Mouse (Mus musculus) heart, embryonic 14.5 days (tissue): ENCODE data around the gene Prkcd. TPM values are rescaled to one million over a fixed set of nuclear protein-coding genes. Genes with fewer than 3 reads are reported as not detected.
"Not testable (repeated sequence)": the region's sequence is repeated elsewhere in the genome, so short reads cannot be mapped to it uniquely, and the experiment has no call there.

Source experiments
- ATAC-seq: fragments of 200-750 bp; cut with Nextera tagmentation; 2 replicates; pipeline ENCODE4 v1.8.0; 2017; ENCODE audit warnings: low read depth, moderate TSS enrichment; ENCODE audit not compliant: insufficient number of reproducible peaks, insufficient read depth, low FRiP score
- H3K27ac ChIP-seq, 2 experiments: fragments of 200-500 bp in 1 of 2; fragments of 300-500 bp in 1 of 2; sonication (generic) in 1 of 2; replicated peaks in 1 of 2; 2 replicates each; pipeline ENCODE4 v1.5.1; 2012 to 2014; ENCODE audit warnings: low read depth in 2 of 2, low read length in 2 of 2, control low read depth in 1 of 2, mild to moderate bottlenecking in 1 of 2, mixed read lengths in 1 of 2; ENCODE audit not compliant: control insufficient read depth in 1 of 2, insufficient read depth in 1 of 2
- H3K27me3 ChIP-seq: fragments of 300-500 bp; sonication (generic); 2 replicates; pipeline ENCODE4 v1.6.1; 2014; ENCODE audit warnings: mild to moderate bottlenecking, low read length, control low read depth; ENCODE audit not compliant: control insufficient read depth, insufficient read depth
- H3K36me3 ChIP-seq: fragments of 300-500 bp; sonication (generic); 2 replicates; pipeline ENCODE4 v1.6.1; 2014; ENCODE audit warnings: mild to moderate bottlenecking, control low read depth, low read length, mixed read lengths; ENCODE audit not compliant: control insufficient read depth, insufficient read depth
- H3K4me1 ChIP-seq, 2 experiments: fragments of 200-500 bp in 1 of 2; fragments of 300-500 bp in 1 of 2; sonication (generic) in 1 of 2; 2 replicates each; pipeline ENCODE4 v1.6.1; 2012 to 2014; ENCODE audit warnings: low read length in 2 of 2, control low read depth in 1 of 2, mixed read lengths in 1 of 2; ENCODE audit not compliant: control insufficient read depth in 2 of 2, insufficient read depth in 2 of 2
- H3K4me2 ChIP-seq: fragments of 300-500 bp; sonication (generic); 2 replicates; pipeline ENCODE4 v1.6.1; 2014; ENCODE audit warnings: mild to moderate bottlenecking, low read length
- H3K4me3 ChIP-seq, 2 experiments: fragments of 200-500 bp in 1 of 2; fragments of 300-500 bp in 1 of 2; sonication (generic) in 1 of 2; 2 replicates each; pipeline ENCODE4 v1.5.1; 2012 to 2014; ENCODE audit warnings: low read length in 2 of 2, mild to moderate bottlenecking in 2 of 2, control low read depth in 1 of 2, low read depth in 1 of 2, moderate library complexity in 1 of 2; ENCODE audit not compliant: control insufficient read depth in 1 of 2, insufficient read depth in 1 of 2
- H3K9ac ChIP-seq: fragments of 300-500 bp; sonication (generic); 2 replicates; pipeline ENCODE4 v1.6.1; 2014; ENCODE audit warnings: mild to moderate bottlenecking, low read length
- H3K9me3 ChIP-seq: fragments of 300-500 bp; sonication (generic); 2 replicates; pipeline ENCODE4 v1.6.1; 2016; ENCODE audit warnings: low read length, control low read depth; ENCODE audit not compliant: control insufficient read depth
- WGBS: fragments of 180-500 bp; shearing (Covaris S2); extraction: QIAGEN DNeasy Blood & Tissue Kit; methylation state at CpG from one replicate; pipeline ENCODE4 v1.1.7; 2014; 5-methylcytosine and 5-hydroxymethylcytosine counted together
- polyA plus RNA-seq: library from polyadenylated mRNA; unstranded; fragments of >200 nt; fragmentation: Nextera tagmentation; extraction: Ambion mirVana; gene quantifications from 2 replicates; pipeline ENCODE4 v1.2.1, GENCODE M21; 2014

The Prkcd gene
- polyA plus RNA-seq, 1 experiment from 2014 or later: 38.6 TPM

DNA sequence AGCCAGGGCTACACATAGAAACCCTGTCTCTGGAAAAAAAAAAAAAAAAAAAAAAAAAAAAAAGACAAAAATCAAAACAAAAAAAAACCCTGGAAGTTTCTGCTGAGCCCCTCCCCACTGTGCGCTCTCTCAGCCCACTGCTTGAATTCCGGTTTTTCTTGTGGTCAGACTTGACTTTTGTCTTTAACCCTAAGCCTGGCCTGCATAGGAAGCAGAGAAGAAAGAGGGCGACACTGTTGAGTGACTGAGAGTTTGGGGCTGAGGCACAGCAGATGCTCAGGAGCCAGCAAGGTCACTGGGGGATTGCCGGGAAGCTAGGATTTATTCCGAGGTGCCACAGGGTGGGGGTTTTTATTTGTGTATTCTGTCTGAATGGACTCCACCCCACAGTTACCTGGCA is 46.1 kb downstream of the Prkcd start:
- Histone ChIP-seq H3K9me3 (no peaks in the 10 kb centered on the region), H3K27me3 (no peaks in the 10 kb centered on the region), H3K4me1 (peaks cover 27 to 29% of the 10 kb centered on the region in 2 experiments), H3K4me3 (no peak overlapping the region), H3K36me3 (peaks cover 8% of the 10 kb centered on the region), H3K9ac (no peak overlapping the region), H3K27ac (no peak overlapping the region), H3K4me2 (no peak overlapping the region)
- 39% methylated on average over 5 of the region's 5 CpGs for WGBS
- ATAC-seq: no peak

DNA sequence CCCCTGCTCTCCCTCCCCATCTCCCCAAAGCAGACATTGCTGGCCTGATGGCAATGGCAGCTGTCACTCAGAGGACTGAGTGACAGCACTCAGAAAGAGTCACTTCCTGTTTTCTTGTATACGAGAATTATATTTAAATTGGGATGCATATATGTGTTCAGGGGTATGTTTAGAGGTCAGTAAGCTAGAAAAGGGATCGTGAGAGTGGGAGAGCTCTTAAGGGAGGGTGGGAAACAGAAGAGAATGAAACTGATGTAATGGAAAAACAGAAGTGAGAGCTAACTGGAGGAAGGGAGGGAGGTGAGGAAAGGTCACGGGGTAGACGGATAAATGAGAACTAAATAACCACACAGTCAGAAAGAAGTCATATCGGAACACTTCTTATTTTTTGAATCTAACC is 46.8 kb downstream of the Prkcd start:
- no peak for ATAC-seq
- H3K27ac ChIP-seq: no peak overlapping the region
- H3K4me3 ChIP-seq: no peak overlapping the region
- H3K4me2 ChIP-seq: no peak overlapping the region
- H3K9ac ChIP-seq: no peak overlapping the region
- H3K27me3 ChIP-seq: no peaks in the 10 kb centered on the region
- H3K4me1 ChIP-seq: peaks cover 20 to 22% of the 10 kb centered on the region in 2 experiments
- 44% methylated on average over 5 of the region's 5 CpGs for WGBS
- peaks cover 12% of the 10 kb centered on the region for H3K36me3 ChIP-seq
- H3K9me3 ChIP-seq: no peaks in the 10 kb centered on the region

DNA sequence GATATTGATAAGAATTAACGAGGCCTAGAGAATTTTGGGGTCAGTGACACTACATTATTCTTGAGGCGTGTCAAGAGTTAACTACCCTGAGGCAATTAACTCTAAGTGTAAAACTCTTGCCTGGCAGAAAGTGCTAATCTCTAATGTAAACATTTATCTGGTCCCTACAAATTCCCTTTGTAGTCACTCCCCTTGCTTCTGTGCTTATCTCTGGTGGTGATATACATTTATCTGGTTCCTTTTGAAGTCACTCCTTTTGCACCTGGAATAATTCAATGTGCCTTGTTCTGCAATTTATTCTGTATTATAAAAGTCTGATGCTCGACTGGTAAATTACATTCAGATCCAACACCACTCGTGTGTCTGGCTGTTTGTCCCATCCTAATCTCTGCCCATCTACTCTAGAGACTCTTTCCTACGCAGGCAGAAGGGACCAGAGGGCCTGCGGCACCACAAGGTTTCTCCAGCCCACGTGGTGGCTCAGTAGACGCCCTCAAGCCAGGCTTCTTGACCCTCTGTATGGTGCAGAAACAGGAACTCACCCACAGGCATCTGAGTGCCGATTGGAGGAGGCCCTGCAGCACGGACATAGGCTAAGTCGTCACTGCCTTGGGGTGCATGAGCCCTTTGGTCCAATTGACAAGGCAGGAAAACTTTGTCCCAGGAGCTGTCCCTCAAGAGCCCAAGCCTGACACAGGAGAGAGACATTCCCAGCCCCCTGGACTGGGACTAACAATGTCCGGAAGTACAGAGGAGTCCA is 48.5 kb downstream of the Prkcd start:
- not testable (repeated sequence) for H3K4me3 ChIP-seq, H3K27me3 ChIP-seq, ATAC-seq, H3K9me3 ChIP-seq, H3K4me2 ChIP-seq, H3K9ac ChIP-seq, H3K27ac ChIP-seq
- Histone ChIP-seq H3K4me1 (peaks cover 18 to 19% of the 10 kb centered on the region in 2 experiments), H3K36me3 (peaks cover 28% of the 10 kb centered on the region)
- WGBS: 10% methylated on average over 10 of the region's 12 CpGs

DNA sequence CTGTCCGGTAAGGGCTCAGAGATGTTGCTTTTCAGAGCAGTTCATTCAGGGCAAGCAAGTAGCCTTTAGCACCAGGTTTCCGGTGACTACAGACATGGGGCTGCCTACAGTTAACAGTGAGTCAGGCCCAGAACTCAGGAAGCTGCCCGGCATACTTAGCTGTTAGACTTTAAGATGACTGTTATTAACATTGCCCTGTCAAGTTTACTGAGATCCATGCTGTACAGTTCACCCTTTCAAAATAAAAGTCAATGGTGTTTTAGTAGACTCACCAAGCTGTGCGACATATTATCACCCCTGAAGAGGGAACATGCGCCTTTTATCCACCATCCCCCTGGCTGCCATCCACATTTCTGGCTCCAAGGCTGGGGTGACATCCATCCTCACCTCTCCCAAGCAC is 49.8 kb downstream of the Prkcd start:
- H3K4me1 ChIP-seq: peaks cover 18 to 19% of the 10 kb centered on the region in 2 experiments
- H3K9me3 ChIP-seq: no peaks in the 10 kb centered on the region
- no peak overlapping the region for H3K4me3 ChIP-seq
- 37% methylated on average over 5 of the region's 5 CpGs for WGBS
- no peak overlapping the region for H3K4me2 ChIP-seq
- no peak overlapping the region; the same call in 1 of the 2 replicates for H3K9ac ChIP-seq
- no peak for ATAC-seq
- peaks cover 41% of the 10 kb centered on the region for H3K36me3 ChIP-seq
- no peaks in the 10 kb centered on the region for H3K27me3 ChIP-seq
- H3K27ac ChIP-seq: no peak overlapping the region

DNA sequence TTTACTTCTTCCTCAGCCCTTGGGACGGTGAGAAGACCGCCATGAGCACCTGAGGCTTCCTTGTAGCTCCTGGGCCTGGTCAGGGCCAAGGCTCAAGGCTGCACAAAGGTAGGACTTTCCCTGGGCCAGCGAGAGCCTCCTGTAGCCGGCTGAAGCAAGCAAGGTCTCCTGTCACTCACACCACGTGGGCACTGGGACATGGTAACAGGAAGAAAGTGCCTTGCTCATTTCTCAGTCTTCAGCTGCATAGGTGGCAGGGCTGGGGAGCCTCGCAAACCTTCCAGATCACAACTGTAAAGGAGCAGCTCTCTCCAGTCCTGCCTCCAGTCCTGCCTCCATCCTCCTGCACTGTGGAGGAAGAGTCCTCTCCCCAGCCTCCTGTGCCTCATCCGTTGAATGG is 50.2 kb downstream of the Prkcd start:
- no peaks in the 10 kb centered on the region for H3K27me3 ChIP-seq
- no peak overlapping the region for H3K4me3 ChIP-seq
- peaks cover 45% of the 10 kb centered on the region for H3K36me3 ChIP-seq
- no peak for ATAC-seq
- H3K4me2 ChIP-seq: no peak overlapping the region
- H3K9ac ChIP-seq: no peak overlapping the region
- no peaks in the 10 kb centered on the region for H3K9me3 ChIP-seq
- H3K27ac ChIP-seq: no peak overlapping the region
- peaks cover 18 to 21% of the 10 kb centered on the region in 2 experiments for H3K4me1 ChIP-seq
- 61% methylated on average over 7 of the region's 7 CpGs for WGBS

DNA sequence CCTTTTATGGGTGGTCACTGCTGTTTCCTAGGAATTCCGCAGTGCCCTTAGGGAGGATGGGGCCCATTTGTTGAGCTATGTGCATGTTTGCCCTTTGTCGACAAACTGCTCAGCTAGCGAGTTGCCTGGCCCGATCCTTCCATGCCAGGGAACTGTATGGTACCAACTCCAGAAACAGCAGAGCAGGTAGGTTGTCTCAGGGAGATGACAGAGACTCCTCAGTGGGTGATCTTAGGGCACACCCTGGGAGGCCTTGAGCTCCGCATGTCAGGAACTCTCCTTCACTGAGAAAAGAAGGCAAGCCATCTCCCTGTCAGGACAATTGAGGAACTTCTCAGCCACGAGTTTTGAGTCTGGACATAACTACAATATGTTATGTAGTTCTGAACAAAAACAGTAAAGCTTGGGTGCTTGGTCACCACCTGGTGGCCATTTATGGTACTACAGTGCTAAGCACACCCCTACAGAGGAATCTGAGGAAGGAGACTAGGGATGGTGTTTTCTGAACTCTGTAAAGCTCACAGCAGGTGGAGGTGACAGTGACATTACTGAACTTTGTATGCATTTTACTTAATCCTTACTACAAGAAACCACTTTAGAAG is 51.9 kb downstream of the Prkcd start:
- H3K9me3 ChIP-seq: no peaks in the 10 kb centered on the region
- peaks cover 21 to 29% of the 10 kb centered on the region in 2 experiments for H3K4me1 ChIP-seq
- 61% methylated on average over 6 of the region's 6 CpGs for WGBS
- peaks cover 62% of the 10 kb centered on the region for H3K36me3 ChIP-seq
- H3K9ac ChIP-seq: no peak overlapping the region
- H3K4me2 ChIP-seq: no peak overlapping the region
- ATAC-seq: no peak; the same call in 1 of the 2 replicates
- H3K27me3 ChIP-seq: no peaks in the 10 kb centered on the region
- H3K27ac ChIP-seq: no peak overlapping the region
- no peak overlapping the region for H3K4me3 ChIP-seq

DNA sequence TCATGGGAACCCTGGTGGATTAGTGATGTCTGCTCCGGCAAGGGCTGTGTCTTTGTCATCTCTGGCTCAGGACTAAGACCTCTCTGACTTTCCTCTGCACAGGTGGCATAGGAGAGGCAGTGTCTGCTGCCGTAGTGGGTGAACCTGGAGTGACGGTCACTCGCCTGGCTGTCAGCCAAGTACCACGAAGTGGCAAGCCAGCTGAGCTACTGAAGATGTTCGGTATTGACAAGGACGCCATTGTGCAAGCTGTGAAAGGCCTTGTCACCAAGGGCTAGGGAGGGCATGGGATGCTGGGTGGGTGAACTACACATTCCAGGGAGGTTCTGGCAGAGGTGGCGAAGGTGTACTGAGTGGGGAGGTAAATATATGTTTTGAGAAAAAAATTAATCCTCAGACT is 52.8 kb downstream of the Prkcd start:
- H3K27ac ChIP-seq: no peak overlapping the region
- no peaks in the 10 kb centered on the region for H3K9me3 ChIP-seq
- H3K4me3 ChIP-seq: no peak overlapping the region
- H3K36me3 ChIP-seq: peaks cover 71% of the 10 kb centered on the region
- no peak for ATAC-seq
- no peak overlapping the region for H3K4me2 ChIP-seq
- H3K4me1 ChIP-seq: peaks cover 19 to 27% of the 10 kb centered on the region in 2 experiments
- no peak overlapping the region for H3K9ac ChIP-seq
- 47% methylated on average over 8 of the region's 8 CpGs for WGBS
- H3K27me3 ChIP-seq: no peaks in the 10 kb centered on the region
